Mouse (Mus musculus) T-helper 2 cell (primary cell): ENCODE measurements around the gene Kif26b.

Experiments
- in situ Hi-C: fragments of 300-600 bp; cut with MboI, MseI; formaldehyde crosslinking; loops from one replicate; pipeline ENCODE4 v1.15.1; 2025; ENCODE audit warnings: high pct_unique_total_duplicates

Gene Kif26b

DNA sequence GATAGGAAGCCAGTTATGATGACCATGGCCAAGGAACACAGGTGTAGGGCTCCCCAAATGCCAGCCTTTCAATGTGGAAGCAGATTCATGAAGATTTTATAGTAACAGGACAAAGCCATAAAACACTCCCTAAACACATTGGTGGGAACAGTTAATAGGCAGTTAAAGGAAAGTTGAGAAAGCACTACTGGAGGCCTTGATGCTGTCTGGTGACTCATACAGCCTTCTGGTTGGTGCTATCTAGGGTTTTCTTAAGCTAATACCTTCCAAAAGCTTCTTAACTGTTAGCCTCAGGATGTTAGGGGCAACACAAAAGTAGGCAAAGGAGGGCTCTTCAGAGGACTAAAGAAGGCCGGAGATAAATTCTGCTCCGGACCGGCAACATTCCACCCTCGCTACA lies 366.7 kb downstream of the Kif26b start:
- in situ Hi-C loops, result no loop called here

DNA sequence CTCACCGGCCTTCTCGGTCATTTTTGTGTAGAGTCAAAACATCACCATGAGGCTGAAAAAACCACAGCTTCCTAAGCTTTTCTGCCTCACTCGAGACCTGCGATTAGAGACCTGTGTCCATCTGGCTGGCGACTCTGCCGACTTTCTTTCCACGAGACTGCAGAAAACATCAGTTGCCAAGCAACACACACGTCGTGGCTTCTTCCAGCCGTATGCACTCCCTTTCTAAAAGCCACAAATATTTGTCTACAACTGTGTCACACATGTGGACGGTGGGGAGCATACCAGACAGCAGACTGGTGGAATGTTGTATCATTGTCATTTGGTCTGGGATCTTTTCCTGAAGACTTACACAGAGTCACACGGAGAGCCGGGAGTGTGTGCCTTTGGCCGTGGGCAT lies 382.0 kb downstream of the Kif26b start:
- in situ Hi-C loops, result no loop called here

DNA sequence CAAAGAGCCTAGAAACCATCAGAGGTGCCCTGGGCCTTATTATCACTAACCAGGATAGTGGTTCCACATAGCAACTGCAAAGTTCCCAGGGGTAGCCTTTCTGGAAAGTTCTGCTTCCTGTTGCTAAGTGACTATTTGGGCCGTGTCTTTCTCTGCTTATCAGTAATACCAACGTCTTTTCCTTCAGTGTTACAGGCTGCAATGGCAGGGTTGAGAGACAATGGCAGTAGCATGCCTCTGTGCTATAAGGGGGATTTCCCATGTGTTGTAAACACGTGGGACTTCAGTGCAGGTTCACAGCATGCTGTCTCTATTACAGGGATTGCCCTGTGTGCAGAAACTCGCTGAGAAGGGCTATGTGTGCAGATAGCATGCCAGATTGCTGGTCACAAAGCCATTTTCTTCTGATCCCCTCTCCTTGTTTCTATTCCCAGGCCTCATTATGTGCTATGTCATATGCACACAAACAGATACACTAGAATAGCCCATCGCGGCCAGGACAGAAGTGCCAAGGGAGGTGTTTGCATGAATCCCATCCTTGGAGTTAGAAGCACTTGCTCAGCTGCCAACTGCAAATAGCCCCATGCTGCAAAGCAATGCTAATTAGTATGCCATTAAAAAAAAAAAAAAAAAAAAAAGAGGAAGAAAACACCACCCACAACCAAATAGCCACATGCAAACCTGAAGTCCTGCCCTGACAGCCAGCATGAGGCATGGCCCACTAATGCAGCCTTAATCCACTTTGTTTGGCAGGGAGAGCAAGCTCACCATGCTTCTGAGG lies 384.2 kb downstream of the Kif26b start:
- in situ Hi-C loops, result no loop called here

DNA sequence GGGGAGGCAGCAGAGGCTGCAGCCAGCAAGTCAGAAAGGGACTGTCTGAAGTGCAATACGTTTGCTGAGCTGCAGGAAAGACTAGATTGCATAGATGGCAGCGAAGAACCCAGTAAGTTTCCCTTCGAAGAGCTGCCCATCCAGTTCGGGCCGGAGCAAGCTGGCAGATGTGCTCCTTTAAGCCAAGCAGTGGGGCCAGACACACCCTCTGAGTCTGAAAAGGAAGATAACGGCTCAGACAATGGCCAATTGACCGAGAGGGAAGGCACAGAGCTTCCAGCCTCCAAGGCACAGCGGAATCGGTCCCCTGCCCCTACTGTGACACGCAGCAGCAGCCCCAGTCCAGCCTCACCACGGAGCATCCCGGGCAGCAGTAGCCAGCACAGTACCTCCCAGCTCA lies 386.1 kb downstream of the Kif26b start:
- in situ Hi-C loops, result no loop called here

DNA sequence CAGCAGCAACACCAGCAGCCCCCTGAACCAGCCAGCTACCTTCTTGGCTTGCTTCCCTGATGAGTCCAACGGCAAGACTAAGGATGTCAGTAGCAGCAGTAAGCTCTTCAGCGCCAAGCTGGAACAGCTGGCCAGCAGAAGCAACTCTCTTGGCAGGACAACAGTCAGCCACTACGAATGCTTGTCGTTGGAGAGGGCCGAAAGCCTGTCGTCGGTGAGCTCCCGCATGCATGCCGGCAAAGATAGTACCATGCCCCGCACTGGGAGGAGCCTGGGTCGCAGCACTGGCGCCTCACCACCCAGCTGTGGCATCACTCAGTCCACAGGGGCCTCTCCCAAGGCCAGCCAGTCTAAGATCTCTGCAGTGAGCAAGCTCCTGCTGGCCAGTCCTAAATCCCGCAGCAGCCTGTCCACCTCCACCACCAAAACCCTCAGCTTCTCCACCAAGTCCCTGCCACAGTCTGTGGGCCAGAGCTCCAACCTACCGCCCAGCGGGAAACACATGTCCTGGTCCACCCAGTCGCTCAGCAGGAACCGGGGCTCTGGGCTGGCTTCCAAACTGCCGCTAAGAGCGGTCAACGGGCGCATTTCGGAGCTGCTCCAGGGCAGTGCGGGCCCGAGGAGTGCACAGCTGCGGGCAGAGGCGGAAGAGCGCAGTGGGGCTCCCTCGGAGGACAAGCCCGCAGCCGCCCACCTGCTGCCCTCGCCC lies 388.4 kb downstream of the Kif26b start:
- in situ Hi-C loops, result no loop called here

DNA sequence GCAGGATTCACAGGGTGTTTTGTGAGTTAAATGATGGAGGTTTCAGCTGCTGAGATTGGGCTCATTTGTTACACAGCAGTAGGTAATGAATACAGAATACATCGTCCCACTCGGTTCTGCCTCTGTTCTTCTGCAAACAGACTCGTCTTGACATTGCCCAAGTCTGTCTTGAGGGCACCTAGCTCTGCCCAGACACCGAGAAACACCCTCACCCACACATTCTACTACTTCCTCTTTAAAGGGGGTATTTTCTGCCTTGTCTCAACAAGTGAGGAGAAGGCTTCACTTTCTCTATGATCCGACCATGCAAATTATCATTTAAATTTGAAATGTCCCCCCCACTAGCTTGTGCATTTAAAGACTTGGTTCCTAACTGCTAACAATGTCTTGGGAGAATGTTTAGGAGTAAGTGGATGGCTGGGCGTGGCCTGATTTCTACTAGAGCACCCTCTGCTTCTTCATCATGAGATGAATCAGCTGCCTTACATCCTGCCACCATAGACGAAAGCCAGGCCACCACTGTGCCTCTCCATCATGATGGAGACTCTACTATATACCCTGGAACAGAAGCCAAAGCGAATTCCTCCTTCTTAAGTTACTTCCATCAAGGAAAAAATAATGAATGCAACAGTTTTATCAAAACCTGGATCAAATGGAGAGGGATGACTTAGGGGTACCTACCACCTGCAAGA lies 395.7 kb downstream of the Kif26b start:
- in situ Hi-C loops, result no loop called here

DNA sequence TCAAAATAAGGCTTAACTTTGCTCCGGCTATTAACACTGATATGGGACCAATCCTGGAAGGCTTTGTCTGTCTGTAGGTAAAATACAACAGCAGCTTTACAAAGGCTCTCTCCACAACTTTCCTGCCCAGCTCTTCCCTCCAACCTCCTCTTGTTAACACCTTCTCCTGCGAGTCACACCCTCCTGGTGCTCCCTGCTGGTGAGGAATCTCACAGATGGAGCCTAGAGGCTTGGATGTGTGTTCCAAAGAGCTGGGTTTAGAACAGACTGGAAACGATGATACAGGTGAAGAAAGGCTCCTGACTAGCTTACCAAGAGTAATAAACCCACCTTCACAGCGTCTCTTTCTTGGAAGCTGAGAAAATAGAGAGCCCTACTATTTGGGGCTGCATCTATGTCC lies 400.6 kb downstream of the Kif26b start:
- in situ Hi-C loops, result no loop called here

DNA sequence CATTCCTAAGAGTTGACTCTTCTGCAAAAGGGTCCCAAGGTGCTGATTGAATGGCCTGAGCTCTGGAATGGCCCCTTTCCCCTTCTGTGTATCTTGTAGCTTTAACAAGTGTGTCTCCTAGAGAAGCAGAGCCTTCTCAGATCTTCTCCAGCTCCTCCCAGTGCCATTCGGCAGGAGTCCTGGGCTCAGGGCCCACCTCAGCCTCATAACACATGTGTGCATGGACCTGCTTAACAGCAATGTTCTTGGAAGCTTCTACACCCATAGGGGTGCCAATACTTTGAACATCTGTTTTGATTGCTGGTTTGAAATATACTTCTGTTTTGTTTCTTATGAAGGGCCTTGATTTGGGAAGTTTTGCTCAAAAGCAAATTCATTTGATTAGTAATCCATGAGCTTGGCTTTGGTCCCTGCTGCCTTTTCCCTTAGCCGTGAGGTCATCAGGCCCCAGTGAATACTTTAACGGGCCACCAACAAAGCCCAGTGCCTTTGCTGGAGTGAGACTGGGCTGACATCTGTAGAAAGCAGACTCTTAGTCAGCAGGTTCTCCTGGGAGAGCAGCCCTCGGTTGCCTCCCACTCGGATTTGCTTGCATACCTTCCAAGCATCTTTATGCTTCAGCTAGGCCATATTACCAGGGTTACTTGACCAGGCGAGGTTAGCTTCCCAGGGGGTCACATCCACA lies 405.2 kb downstream of the Kif26b start:
- in situ Hi-C loops, result no loop called here

DNA sequence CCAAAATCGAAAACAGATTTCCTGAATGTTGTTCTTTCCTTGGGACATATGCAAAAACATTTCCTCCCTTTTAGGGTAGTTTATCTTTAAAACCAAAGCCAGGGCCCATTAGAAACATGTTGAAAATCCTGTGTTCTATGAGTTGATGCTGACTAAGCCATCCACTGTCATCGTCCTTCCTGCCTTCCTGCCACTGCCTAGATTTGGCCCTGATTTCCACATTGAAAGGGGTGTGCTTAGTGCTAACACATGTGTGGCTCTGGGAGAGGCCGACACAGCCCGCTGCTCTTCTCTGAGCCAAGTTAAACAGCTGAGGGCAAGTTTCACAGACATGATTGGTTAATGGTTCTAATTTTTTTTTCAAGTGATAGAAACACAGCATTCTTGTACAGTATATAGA lies 407.5 kb downstream of the Kif26b start:
- in situ Hi-C loops, result no loop called here

DNA sequence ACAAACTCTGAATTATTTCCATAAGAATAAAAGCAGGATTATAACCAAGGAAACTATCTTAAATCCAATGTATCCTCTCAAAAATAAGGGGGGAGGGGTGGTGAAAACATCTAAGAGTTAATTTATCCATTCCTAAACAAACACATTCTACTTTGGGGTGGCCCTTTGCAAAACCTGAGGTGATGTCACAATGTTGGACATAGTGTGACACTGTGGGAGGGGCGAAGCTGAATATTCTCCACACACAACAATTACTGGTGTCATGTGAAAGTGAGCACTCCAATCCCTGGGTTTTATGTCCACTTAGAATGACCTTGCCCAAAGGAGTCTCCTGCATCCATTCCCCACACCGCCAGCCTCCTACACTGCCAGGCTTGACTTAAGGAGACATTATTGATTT lies 408.1 kb downstream of the Kif26b start:
- in situ Hi-C loops, result no loop called here

DNA sequence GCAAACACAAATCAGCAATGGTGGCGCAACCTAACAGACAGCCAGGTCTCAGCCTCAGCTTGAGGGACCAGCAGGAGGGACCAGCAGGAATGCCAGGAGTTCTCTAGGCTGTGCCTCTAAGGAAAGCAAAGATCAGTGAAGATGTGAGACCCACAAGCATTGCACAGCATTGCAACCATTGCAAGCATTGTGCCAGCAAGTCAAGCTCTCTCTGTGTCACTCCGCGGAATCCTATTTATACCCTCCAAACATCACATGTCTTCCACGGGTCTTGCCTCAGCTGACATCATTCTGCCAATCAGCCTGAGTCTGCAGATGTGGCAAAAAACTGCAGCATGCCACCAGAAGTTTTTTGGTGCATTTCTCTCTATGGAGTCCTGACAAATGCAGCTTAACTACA lies 411.4 kb downstream of the Kif26b start:
- in situ Hi-C loops, result no loop called here

DNA sequence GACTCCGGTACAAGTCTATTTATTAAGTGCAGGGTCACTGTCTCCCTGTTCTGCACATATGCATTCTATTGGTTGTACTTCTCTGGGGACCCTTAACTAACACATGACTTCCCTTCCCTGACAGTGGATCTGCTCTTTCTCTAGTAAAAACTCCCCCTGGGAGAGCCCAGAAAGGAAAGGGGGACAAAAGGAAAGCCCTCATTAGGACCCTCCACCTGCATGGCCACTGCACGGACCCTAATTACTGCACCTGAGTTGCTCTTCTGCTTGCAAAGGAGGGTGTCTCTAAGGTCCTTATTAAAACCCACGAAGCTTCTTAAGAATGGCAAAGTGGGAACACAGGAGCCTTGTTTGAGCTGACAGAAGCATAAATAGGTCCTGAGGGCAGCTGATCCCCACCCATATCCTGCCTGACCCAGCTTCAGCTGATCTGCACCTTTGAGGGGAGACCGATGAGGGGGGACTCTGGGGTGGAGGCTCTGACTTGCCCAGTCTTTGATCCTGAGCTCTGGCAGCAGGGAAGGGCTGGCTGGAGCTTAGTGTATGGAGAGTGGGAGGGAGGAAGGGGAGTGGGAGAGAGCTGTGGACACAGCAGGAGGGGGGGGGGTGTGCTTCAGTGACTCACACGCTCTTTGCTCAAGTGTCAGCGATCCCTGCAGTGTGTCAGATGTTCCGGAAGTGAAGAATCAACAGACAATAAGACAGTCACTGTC lies 413.5 kb downstream of the Kif26b start:
- in situ Hi-C loops, result no loop called here

DNA sequence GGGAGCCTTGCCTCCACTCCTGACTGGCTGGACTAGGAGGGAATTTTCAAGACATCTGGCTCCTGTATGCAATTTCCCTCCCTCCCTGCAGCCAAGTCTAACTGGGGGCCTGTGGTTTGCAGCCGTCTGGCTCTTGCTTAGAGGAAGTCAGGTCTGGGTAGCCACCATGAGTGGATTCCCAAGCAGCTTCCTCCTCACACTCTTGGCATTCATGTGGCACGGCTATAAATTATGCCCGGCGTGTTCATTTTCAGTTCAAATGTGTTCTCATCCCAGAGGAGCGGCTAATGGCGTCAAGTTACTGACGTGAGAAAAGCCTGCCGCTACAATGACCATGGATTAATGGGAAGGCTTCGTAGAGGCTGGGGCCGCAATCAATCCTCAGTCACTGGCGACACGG lies 424.0 kb downstream of the Kif26b start:
- in situ Hi-C loops, result no loop called here

DNA sequence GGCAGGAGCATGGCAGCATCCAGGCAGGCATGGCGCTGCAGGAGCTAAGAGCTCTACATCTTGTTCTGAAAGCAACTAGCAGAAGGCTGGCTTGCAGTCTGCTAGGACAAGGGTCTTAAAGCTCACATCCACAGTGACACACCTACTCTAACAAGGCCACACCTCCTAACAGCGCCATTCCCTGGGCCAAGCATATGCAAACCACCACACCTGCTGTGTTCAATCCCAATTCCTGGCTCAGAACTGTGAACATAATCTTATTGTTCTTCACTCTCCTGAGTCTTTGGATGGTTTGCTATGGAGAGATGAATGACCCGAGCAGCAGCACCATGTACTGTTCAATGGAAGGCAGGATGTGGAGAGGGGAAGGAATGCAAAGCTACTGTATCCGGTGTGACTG lies 429.7 kb downstream of the Kif26b start:
- in situ Hi-C loops, result no loop called here

DNA sequence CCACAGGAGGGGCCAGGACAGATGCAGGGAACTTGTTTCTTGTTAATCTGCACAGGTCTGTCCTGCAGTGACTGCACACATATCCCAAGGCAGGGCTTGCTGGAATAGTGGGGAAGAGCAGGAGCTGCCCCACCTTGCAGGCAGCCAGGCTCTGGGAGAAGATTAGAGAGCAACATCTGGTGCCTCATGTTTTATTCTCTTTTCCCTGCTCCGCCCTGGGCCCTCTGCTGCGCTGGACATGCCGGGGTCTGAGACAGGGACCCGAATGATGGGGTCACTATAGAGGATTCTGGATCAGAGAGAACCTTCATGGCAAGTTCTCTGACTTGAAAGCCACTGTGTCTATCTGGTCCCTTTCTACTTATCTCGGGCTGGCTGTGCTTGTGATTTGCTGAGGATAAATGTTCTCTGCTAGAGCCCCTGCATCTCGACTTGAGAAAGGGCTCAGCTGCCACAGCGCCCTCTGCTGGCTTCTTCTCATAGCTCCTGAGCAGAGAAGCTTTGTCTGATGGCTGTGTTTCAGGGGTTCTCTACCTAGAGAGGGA lies 431.2 kb downstream of the Kif26b start:
- in situ Hi-C loops, result loop anchor here (5.0 kb wide), 2 partner anchors 187 to 433 kb away; partner anchors contain the start of gene Kif26b

DNA sequence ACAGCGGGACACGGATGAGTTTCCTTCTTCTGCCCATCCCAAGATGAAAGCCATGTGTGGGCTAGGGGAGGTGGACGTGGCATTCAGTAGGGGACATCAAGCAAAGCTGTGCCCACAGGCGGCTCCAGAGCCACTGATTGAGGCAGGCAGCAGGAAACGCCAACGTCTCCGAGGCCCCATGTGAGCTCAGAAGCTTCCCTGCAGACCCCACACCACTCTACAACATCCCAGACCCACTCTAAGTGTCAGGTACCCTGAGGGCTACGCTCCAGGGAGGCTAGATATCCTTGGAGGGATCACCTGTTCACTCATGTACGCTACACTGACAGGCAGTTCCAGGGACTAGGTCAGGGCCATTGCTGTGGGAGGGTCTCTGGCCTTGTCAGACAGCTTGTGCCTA lies 432.7 kb downstream of the Kif26b start:
- in situ Hi-C loops, result loop anchor here (5.0 kb wide), 2 partner anchors 186 to 434 kb away; partner anchors contain the start of gene Kif26b

DNA sequence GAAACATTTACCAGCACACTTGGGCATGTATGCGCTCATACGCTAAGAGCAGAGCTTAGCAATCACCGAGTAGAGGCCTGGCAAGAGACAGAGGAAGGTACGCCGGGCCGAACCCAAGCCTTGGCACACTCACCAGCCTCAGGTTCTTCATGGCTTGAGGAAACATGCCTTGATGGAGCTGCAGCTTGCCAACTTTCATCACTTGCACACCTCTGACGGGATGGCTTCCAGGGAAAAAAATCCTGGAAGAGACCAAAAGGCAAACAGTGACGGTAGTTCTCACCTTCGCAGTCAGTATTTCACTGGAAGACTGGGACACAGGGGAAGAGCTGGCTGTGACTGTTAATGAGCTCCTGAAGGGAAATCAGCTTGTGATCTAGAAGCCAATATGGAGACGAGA lies 443.1 kb downstream of the Kif26b start:
- in situ Hi-C loops, result no loop called here

DNA sequence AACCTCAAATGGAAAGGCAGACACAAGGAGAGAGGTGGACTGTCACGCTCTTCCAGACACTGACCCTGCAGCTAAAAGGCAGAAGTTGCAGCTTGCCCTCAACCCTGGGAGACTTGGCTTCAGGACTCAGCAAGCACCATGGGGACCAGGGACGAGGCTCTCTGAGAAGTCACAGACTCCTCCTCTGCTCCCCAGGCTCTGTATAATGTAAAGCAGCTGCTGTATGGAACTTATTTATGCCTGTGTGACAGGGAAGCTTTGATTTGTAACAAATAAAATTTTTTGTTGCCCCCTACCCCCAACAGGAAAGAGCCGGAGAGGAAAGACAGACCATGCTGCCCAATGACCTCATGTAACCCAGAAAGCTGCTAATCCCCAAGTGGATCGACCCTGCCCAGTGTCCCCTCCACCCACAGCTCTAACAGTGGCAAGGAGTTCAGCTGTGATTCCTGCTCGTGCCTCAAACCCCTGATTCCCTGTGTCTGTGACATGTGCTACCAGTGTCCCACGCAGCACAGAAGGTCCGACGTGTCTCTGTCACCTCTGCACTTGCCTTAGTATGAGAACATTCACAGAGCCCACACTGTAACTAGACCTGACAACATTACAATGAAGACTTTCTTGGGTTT lies 449.8 kb downstream of the Kif26b start:
- in situ Hi-C loops, result no loop called here

DNA sequence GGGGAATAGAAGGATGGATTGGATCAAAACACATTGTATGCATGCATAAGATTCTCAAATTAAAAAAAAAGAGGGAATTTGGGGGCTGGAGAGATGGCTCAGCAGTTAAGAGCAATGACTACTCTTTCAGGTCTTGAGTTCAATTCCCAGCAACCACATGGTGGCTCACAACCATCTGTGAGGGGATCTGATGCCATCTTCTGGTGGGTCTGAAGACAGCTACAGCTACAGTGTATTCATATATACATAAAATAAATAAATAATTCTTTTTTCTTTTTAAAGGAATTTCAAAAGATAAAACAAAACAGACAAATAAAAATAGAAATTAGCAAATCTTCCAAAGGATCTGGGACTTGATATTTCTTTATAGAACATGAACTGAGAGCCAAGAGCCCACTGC lies 451.3 kb downstream of the Kif26b start:
- in situ Hi-C loops, result loop anchor here (10.0 kb wide), 1 partner anchor 1075 kb away; no protein-coding TSS in a partner anchor

DNA sequence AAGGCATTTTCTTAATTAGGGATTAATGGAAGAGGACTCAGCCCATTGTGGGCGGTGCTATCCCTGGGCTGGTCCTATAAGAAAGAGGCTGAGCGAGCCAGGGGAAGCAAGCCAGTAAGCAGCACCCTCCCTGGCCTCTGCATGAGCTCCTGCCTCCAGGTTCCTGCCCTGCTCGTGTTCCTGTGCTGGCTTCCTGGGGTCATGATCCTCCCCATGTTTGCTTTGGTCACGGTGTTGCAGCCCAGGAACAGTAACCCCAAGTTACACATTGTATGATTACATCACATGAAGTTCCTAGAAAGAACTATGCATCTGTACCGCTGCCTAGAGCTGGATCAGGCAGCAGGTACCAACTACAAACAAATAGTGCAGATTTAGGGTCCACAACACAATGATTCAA lies 452.7 kb downstream of the Kif26b start:
- in situ Hi-C loops, result loop anchor here (10.0 kb wide), 1 partner anchor 1073 kb away; no protein-coding TSS in a partner anchor
